Mouse (Mus musculus): ENCODE measurements around the gene Eya2. TPM values are rescaled to one million over a fixed set of nuclear protein-coding genes. Genes with fewer than 3 reads are reported as not detected.

Gene Eya2
- polyA plus RNA-seq, 1 experiment from 2014 or later: 7.2 TPM

DNA sequence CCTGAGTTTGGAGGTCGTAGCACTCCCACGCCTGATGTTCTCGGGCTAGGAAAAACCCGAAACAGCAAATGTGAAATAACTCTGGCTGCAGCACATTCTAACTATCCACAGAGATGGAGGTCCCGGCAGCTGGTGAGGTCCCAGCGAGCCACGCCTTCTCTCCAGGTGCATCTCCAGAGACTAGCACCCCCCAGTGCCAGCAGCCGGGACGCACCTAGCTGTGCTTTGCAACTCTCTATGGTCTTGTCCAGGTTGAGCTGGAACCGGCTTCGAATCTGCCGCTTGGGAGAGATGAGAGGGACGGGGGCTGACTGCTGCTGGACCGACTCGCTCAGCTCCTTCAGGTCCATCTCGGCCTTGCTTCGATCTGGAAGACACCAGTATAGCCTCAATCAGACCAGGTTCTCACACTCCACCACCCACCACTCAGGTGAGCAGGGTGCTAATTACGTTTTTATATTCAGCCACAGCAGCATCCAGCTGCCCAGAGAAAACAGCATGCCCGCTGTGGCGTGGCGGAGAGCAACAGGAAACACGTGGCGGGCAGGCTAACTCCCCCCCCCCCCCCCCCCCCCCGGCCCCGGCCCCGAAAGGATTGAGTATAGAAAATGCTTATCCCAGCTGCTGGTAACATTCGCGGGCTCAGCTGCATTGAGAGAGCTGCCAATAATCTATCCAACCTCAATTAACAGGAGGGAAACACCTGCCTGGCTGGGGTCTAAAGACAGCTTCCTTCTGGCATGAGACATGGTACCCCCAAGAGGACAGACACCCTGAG lies 220.5 kb downstream of the Eya2 start:
- Histone ChIP-seq H3K36me3 (peaks cover 84% of the 10 kb centered on the region), H3K4me1 (no peaks in the 10 kb centered on the region), H3K9ac (replicated peaks) (no peak overlapping the region), H3K27ac (replicated peaks) (peak overlapping the region; percentile 39; the same call in 1 of the 2 replicates), H3K4me3 (no peak overlapping the region), H3K4me2 (replicated peaks) (no peak overlapping the region), H3K27me3 (no peaks in the 10 kb centered on the region), H3K9me3 (no peaks in the 10 kb centered on the region)
- no peak for ATAC-seq (ENCODE audit: low FRiP score, low read depth)
- WGBS: 92% methylated on average over 25 of the region's 28 CpGs

DNA sequence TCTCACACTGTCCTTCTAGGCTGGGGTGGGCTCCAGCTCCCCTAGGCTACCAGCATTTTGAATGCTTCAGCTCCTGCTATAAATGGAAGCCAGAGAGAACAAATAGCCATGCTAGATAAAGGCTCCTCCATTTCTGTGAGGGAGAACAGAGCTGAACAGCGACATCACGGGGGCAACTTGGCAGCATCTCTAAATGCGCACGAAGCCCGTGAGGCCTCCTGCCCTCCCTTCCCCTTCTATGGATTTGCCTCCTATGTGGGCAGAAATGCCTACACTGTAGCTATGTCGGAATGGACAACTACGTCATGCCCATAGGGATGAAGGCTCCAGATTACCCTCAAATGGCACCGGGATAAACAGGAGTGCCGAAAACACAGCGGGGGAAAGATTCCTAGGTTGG lies 222.6 kb downstream of the Eya2 start:
- Histone ChIP-seq H3K4me3 (no peak overlapping the region), H3K9ac (replicated peaks) (no peak overlapping the region), H3K4me2 (replicated peaks) (no peak overlapping the region), H3K4me1 (no peaks in the 10 kb centered on the region), H3K27ac (replicated peaks) (no peak overlapping the region), H3K27me3 (no peaks in the 10 kb centered on the region), H3K36me3 (peaks cover 82% of the 10 kb centered on the region), H3K9me3 (no peaks in the 10 kb centered on the region)
- ATAC-seq (ENCODE audit: low FRiP score, low read depth): no peak
- 97% methylated on average over 10 of the region's 10 CpGs for WGBS

DNA sequence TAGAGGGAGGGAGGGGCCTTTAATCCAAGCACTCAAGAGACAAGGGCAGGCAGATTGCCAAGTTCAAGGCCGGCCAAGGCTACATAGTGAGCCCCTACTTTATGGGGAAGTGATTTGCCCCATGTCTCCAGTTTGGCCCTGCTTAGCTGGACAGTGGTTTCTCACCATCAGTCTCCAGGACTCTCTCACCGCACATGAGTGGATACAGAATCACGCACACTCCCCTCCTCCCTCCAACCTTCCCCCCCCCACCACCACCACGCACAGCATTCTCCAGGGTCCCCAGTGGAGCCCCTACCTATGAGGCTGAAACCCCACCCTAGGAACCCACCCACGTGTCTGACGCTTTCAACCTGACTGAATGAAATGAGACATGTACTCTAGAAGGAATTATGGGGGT lies 223.7 kb downstream of the Eya2 start:
- H3K36me3 ChIP-seq: peaks cover 83% of the 10 kb centered on the region
- H3K4me3 ChIP-seq: no peak overlapping the region
- WGBS: 97% methylated on average over 6 of the region's 6 CpGs
- H3K4me1 ChIP-seq: no peaks in the 10 kb centered on the region; the same call in 1 of the 2 replicates
- H3K27me3 ChIP-seq: no peaks in the 10 kb centered on the region
- no peak overlapping the region for H3K27ac ChIP-seq (replicated peaks)
- H3K9ac ChIP-seq (replicated peaks): no peak overlapping the region
- no peak overlapping the region for H3K4me2 ChIP-seq (replicated peaks)
- ATAC-seq (ENCODE audit: low FRiP score, low read depth): no peak
- H3K9me3 ChIP-seq: no peaks in the 10 kb centered on the region

DNA sequence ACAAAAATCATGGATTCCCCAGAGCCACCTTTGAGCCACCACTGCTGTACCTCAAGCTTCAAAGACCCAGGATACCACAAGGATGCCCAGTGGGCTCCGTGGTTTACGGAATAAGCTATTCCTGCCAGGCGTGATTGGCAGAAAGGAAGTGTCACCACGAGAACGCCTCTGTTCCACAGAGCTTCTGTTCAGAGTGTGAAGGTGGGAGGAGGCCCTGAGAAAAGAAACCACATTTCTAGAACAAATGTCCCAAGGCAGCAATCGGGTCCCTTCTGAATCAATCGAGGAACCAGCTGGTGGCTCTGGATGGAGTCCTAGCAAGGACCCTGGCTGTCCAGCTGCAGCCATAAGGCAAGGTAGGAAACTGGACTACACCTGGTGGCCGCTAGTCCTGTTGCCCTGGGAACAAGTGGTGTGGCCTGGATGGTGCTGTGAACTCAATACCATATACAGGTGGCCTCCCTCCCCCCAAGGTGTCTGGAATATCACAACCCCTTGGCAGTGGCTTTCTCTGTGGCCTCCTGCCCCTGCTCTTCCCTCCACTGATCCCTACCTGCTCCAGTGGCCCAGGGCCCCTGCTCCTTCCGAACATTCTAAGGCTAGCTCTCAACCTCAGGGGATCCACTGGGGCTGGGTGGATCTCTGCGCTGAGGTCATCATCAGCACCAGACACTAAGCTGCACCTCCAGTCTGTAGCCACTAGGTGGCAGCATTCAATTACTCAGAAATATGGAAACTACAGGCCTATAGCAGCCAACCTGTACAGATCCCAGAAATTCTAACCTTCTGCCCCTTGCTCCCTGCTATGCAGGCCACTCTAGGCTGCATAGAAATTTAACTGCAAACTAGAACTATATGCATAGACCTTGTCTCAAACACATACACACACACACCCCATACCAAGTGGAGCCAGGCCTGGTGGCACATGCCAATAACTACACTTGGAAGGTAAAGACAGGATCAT lies 224.4 kb downstream of the Eya2 start:
- Histone ChIP-seq H3K4me3 (no peak overlapping the region), H3K36me3 (peaks cover 83% of the 10 kb centered on the region), H3K9me3 (no peaks in the 10 kb centered on the region), H3K9ac (replicated peaks) (no peak overlapping the region), H3K4me2 (replicated peaks) (no peak overlapping the region), H3K27ac (replicated peaks) (0 out of 2 replicates have a peak overlapping the region, but pooled peaks have one; percentile 52), H3K4me1 (no peaks in the 10 kb centered on the region; the same call in 1 of the 2 replicates), H3K27me3 (no peaks in the 10 kb centered on the region)
- WGBS: 79% methylated on average over 10 of the region's 10 CpGs
- peak; percentile 66 for ATAC-seq (ENCODE audit: low FRiP score, low read depth)

- ATAC-seq (ENCODE audit: low FRiP score, low read depth): no peak
- H3K36me3 ChIP-seq: peaks cover 83% of the 10 kb centered on the region
- no peak overlapping the region for H3K4me3 ChIP-seq
- no peaks in the 10 kb centered on the region; the same call in 1 of the 2 replicates for H3K4me1 ChIP-seq
- H3K9ac ChIP-seq (replicated peaks): no peak overlapping the region
- 93% methylated on average over 3 of the region's 3 CpGs for WGBS
- H3K4me2 ChIP-seq (replicated peaks): no peak overlapping the region
- peak overlapping the region; percentile 52; the same call in 1 of the 2 replicates for H3K27ac ChIP-seq (replicated peaks)
- no peaks in the 10 kb centered on the region for H3K9me3 ChIP-seq
- no peaks in the 10 kb centered on the region for H3K27me3 ChIP-seq
Observed at GRCm38 (mm10) chr2:165820073-165820472, 225.2 kb downstream of the Eya2 start.

DNA sequence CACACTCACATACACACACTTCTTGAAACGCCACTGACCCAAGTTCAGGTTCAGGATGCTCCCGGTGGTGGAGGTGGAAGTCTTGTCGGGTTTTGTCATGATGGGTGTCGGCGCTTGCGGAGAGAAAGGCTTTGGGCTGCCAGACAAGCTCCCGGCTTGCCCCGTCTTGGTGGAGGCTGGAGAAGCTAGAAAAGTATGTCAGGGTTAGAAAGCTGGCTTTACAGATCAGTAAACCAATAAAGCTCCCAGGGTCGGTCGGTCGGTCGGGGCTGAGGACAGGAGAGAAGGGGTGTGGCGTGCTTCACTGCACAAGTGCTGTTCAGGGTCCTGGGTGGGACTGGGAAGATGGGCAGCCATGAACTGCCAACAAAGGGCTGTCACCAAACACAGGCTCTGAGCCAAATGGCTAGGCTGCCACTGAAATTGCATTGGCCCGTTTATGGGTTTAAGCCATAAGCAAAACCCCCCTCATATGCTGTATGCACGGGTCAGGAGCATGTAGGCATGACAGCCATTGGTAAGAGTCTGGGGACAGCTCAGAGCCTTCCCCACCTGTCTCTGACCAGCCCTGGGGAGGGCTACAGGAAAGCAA lies 225.8 kb downstream of the Eya2 start:
- no peak overlapping the region for H3K9ac ChIP-seq (replicated peaks)
- WGBS: 81% methylated on average over 15 of the region's 15 CpGs
- no peaks in the 10 kb centered on the region for H3K27me3 ChIP-seq
- H3K4me1 ChIP-seq: peaks cover 1% of the 10 kb centered on the region; the same call in 1 of the 2 replicates
- no peaks in the 10 kb centered on the region for H3K9me3 ChIP-seq
- no peak overlapping the region for H3K4me2 ChIP-seq (replicated peaks)
- no peak for ATAC-seq (ENCODE audit: low FRiP score, low read depth)
- peak overlapping the region; percentile 52 for H3K27ac ChIP-seq (replicated peaks)
- no peak overlapping the region for H3K4me3 ChIP-seq
- peaks cover 84% of the 10 kb centered on the region for H3K36me3 ChIP-seq

Other genes starting within 250 kb of the Eya2 start
- 7.6 and 9.2 TPM in 2 replicates for gene Zfp663, start 226.3 kb upstream of the Eya2 start, polyA plus RNA-seq (2016; fragmentation: Nextera tagmentation; extraction: Ambion mirVana)
- gene Zfp334, start 206.8 kb upstream of the Eya2 start, polyA plus RNA-seq (2016; fragmentation: Nextera tagmentation; extraction: Ambion mirVana): 23.6 and 25.5 TPM in 2 replicates
- gene Ocstamp, start 194.6 kb upstream of the Eya2 start, polyA plus RNA-seq (2016; fragmentation: Nextera tagmentation; extraction: Ambion mirVana): 0.05 TPM in 1 of 2 replicates, not detected in the other
- gene Slc13a3, start 121.8 kb upstream of the Eya2 start, polyA plus RNA-seq (2016; fragmentation: Nextera tagmentation; extraction: Ambion mirVana): 2.4 and 2.6 TPM in 2 replicates
- gene Trp53rka, start 101.7 kb upstream of the Eya2 start, polyA plus RNA-seq (2016; fragmentation: Nextera tagmentation; extraction: Ambion mirVana): 50.6 and 53.2 TPM in 2 replicates
- gene Slc2a10, start 91.2 kb upstream of the Eya2 start, polyA plus RNA-seq (2016; fragmentation: Nextera tagmentation; extraction: Ambion mirVana): 4.4 and 4.6 TPM in 2 replicates